Mouse (Mus musculus): Measurements from ENCODE around the gene Usp44. TPM values are rescaled to one million over a fixed set of nuclear protein-coding genes. Genes with fewer than 3 reads are reported as not detected.
"Not testable (repeated sequence)": the region's sequence is repeated elsewhere in the genome, so short reads cannot be mapped to it uniquely, and the experiment has no call there.

Usp44 gene
- not detected for total RNA-seq (2021)

DNA sequence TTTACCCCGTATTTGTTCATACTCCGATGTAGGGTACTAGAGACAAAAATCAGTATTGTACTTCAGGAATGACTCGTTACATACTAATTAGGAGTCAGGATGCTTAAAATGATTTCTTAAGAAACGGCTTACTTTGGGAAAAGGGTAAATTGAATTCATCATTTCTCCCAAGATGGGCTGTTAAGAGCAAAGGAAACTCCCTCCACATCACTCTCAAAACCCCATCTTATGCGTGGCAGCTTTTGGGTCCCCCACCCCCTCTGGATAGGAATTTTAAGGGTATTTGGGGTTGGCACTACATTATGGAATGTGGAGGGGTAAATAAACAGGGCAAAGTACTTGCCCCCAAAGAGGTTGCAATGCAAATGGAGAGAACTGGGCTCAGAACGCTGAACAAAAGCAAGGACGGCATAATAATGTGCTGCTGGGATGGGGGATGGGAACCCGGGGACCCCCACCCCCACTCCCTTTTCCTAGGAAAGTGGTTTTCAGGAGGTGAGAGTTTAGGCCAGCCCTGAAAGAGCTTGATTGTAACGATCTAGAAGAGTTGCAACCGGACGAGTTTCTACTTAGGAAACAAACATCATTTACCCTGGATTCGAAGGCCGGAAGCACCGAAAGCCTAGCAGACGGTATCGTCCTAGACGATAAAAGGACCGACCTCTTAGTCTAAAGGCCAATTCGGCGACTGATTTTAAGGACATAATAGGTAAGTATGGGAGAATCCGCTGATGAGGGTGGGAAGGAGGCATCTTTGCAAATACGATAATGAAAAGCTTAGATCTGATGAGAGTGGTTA is at the start of gene Usp44:
TSS of gene Usp44 (plus strand) at position 625 of the 799 bp plus-strand sequence.
- DNase-seq, result no peak

DNA sequence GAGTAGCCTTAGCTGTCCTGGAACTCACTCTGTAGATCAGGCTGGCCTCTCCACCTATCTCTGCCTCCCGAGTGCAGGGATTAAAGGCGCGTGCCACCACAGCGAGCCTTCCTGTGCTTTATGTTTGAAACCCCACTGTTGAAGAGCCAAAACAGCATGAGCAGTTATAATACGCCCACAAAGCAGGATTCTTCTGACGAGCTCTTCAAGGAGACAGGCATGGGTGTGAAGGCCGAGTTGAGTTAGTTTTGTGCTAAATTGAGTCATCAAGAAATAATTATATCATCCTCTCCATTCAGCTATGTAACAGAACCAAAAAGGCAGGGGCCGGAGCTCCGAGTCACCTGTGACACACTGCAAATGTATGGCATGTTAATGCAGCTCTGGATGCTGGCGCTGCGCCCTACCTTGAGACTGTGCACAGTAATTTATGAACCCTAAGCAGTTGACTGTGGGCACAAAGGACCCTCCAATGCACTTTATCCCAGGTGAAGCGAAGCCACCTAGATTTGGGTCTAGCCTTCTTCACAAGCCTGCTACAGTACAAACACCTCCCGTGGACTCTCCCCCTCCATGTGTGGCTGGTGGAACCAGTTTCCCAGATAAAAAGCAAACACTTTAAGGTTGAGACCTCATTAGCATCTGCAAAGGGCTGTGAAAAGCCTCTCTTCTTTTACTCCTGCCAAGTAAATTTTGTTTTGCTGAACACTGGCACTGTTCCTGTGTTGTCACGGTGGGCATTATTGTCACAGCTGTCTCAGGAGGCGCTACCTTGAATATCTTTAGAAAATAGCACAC is 47.9 kb upstream of the Usp44 start:
- DNase-seq, result no peak

DNA sequence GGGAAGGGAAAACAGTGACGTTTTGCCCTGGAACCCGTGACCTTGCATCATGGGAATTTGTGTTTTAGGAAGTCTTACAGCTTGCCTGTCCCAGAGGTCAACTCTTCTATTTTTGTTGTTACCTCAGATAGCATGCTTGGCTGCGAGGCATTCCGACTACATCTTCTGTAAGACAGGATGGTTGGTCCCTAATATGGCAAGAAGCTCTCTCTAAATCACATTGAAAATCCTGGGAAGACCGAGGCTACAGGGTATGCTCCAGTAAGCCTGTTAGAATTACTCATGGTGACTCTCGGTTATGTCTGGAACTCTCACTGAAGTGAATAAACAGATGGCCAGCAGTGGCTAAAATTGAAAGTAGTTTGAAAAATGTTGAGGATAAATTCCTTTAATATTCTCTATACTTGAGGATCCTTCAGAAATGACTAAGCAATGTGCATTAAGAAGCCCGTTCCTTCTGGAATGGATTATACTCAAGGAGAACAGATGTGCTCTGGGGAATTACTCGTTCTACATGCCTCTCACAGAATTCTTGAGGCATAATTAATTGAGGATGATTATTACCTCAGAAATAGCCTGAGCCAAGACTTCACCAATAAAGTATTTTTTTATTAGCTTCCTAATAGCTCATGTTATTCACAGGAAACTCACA is 31.5 kb upstream of the Usp44 start:
- no peak for DNase-seq

DNA sequence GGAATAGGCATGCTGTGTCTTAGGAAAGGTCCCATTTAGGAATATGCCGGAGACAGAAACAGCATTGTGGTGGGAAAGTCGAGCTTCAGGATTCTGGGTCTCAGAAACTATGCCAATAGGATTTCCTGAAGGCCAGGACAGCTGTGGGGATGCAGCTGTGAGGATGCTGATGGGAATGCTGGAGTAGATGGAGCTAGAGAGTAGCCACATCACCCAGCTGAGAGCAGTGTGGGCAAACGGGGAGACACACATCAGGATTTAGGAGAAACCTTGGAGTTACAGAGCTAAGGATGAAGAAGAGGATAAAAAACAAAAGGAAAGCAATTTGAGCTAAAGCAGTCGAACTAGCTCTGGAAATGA is 31.0 kb upstream of the Usp44 start:
- no peak for DNase-seq

DNA sequence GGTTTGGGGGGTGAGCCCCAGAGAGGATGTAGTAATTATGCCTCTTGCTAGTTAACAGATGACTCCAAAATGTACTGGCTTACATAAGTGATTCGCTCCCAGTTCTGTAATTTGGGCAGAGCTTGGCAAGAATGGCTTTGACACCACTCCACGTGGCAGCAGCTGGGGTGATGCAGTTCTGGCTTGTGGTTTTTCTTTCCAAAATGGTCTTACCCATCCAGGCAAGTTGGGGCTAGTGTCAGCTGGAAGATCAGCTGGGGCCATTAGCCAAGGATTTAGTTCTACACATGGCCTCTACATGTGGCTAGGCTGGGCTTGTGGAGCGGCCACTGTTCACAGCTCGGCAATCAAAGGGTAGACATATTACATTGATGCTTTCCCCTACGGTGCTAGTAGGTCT is 30.5 kb upstream of the Usp44 start:
- DNase-seq, result no peak

DNA sequence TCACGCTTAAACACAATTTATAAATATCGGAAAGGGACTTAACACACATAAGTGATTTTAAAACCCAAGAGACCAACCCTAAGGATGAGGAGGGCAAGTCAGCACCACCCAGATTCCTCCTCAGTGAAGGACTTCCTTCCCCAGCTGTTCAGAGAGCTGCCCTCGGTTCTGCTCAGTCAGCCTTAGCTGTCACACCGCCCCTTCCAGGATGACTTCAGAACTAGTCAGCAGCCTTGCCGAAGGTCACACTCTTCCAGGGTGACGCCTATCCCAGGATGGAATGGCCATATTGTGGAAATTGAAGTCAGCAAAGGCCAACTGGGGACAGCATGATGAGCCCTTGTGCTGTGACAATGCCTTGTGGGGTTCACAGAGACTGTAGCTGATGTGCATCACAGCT is 28.2 kb upstream of the Usp44 start:
- DNase-seq, result no peak

DNA sequence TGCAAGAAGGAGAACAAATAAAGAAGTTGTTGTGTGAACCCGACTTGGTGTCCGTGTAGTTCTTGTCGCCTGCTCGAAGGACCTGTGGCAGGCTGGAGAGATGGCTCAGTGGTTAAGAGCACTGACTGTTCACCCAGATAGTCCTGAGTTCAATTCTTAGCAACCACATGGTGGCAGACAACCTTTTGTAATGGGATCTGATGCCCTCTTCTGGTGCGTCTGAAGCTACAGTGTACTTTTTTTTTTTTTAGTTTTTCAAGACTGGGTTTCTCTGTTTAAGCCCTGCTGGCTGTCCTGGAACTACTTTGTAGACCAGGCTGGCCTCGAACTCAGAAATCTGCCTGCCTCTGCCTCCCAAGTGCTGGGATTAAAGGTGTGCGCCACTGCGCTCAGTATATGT is 21.9 kb upstream of the Usp44 start:
- DNase-seq, result not testable (repeated sequence)

DNA sequence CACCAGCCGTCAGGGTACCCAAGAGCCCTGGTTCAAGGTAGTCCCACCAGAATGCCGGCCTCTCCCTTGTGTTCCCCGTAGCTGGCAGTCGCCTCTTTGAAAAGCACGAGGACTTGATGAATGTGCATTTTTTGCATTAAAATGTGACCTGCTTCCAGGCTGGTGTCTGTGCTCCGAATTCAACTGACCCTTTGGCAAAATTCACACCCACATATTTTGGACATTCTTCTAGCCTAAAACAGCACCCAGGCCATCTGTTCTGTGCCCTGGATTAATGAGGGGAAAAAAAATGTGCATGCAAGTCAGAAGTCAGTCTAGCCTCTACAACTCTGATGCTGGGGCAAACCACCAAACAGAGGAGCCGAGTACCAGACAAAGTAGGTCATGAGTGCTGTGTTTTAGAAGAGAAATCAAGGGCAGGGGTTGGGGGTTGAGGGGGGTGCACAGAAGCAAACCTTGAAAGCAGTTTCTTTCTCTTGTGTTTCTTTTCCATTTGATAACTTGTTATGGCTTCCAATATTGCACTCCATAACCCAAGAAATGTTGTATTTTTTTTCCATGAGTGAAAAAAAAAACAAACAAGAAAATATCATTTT is 20.7 kb upstream of the Usp44 start:
- DNase-seq, result no peak

DNA sequence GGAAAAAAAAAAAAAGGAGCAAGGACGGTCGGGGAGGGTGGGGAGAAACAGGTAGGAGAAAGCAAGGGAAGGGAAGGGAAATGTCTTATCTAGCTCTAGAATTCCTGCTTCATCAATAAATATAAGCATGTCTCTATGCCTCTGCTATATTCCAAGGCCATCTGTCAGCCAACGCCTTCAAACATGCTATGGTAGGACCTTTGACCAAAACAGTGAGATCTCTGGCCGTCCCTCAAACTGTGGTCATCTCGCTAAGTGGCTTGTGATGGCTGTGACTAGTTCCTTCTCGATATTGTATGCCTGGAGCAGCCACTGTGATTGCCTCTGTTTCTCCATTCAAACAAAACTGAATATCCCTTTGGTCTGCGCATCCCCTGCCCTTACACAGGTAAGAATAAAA is 19.3 kb upstream of the Usp44 start:
- DNase-seq, result no peak

DNA sequence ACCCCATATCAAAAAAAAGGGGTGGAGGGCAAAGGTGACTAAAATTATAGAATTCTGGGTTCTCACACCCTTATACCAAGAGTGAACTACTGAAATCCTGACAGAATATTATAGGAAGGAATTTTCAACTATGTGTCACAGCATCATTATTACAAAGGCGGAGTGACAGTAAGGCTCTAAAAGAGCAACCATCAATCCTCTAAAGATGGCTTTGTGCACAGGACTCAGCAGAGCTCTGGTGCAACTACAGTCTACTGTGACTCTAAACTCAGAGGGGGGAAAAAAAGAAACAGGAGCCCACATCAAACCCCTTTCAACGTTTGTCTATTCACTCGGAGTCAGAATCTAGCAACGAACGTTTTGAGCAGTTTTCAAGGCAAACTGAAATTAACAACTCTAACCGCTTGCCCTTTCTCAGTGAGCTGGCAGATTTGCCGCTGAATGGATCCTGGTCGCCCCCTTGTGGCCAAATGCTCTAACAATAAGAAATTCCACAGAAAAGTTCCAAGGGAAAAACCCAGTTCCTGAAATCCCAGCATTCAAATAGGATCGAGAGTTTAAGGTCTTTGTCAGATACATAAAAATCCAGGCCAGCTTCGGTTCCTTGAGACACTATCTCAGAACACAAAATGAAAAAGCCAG is 18.5 kb upstream of the Usp44 start:
- peak; percentile 60 to 79 for DNase-seq

DNA sequence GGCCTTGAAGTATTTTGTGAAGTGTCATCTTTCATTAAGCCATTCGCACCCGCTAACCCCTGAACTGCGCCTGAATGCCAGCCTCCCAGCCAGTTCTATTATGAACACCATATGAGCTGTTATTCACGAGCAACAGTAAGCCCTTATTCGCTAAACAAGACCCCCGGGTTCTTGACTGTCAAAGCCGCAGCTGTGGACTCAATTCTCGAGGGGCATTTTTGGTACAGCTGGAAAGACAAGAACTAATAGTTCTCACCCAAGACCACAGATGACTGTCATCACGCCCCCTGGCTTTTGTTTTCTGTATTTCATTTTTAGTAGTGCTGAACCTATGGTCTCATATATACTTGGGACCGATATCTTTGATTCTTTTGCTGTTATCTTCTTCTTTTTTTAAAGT is 17.6 kb upstream of the Usp44 start:
- no peak for DNase-seq

DNA sequence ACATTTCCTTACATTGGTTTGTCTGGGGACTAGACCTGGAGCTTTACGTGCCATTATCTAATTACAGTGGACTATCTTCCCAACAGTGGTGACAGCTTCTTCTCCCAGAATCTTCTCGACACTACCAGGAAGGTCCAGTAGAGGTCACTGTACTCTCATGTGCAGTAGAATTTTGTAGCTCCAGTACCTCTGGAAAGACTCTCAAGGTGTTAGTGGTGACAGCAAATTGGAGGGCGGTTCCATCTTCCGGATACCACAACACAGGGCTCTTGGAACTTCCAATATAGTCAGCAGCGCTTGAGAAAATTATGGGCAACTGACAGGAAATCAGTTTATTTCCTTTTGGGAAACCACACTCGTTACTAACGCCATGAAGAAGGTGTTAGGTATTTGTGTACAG is 12.7 kb upstream of the Usp44 start:
- peak; percentile 18 to 62 for DNase-seq

DNA sequence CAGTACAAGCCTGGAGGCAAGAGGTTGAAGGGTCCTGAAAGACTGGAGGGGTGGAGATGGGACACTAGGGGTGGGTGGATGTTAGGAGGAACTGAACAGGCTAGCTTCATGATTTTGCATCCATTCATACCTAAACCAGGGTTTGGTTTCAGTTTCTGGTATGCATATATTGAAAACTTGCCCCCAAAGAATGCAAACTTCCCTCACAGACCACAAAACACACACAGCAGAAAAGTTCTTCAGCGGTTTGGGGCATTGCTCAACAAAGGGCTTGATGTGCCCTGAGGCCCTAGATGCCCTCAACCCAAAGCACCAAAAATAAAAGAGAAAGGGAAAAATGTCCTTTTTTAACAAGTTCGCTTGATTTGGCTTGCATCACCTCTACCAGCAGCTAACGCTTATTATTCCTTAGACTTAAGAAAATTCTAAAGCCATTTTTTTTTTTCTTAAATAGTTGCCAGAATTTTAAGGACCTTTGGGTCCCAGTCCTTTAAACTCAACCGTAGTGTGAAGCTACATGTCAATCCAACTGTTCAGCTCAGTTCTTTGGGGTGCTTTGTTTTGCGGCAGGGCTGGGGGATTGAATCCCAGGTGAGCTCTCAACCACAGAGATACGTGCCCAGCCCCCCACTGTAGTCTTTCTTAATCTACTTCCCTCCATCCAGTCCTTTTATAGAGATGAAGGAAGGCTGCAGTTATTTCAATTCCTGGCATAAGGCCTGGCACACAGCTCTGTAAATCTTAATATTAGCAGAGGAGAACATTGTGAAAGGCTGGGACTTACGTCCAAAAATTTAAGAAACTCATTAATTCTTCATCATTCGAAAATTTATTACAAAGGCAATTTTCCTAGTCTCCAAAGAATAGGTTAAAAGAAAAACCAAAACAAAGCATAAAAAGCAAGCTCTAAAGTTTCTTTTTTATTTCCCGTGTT is 1.2 kb upstream of the Usp44 start:
- DNase-seq, result no peak

DNA sequence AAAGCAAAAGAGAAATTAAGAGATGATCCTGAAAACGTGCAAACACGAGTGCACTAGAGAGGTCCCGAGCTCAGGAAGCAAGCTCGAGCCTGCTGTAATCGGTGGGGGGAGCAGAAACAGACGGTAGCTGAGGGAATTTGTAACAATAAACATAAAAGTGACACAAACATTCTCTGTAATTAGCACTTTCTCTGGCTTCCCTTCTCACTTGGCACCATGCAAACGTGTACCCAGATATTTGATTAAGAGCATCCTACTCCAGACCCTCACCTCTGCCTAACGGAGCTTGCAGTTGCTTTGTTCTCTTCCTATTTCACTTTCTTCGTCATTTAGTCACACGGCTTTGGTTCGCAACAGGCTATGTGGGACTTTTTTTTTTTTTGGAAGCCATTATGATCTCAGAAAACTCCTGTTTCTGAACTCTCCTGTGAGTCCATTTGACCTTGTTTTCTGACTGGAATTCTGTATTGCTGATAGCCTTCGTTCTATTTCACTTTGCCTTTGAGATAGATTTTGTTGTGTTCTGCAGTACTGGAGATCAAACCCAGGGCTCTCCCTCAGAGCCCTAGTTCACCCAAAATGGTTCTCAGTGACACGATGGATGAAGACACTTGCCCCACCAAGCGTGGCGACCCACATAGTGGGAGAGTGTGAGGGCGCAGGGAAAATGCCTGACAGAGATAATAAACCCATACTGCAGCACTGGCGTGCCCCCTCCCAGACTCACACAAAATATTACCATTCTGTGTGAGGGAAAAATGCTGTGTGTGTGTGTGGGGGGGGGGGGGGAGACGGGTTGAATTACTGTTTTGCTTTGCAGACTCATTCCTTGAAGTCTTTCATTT is 597 bp downstream of the Usp44 start:
- DNase-seq, result no peak

DNA sequence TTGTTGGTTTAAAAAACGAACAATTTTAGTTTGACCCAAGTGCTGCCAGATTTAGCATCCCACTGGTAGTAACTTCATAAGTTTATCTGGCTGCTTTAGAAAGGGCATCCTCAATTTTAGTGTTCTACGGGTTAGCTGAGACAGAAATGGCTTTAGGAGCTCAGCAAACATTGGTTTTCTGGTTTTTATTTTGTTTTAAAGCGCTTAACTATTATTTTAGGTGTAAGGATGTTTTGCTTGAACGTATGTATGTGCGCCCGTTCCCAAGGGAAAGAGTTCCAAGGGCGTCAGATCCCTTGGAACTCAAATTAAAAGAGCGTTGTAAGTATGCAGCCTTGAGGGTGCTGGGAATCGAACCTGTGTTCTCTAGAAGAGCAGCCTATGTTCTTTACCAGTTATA is 1.5 kb downstream of the Usp44 start:
- DNase-seq, result no peak

DNA sequence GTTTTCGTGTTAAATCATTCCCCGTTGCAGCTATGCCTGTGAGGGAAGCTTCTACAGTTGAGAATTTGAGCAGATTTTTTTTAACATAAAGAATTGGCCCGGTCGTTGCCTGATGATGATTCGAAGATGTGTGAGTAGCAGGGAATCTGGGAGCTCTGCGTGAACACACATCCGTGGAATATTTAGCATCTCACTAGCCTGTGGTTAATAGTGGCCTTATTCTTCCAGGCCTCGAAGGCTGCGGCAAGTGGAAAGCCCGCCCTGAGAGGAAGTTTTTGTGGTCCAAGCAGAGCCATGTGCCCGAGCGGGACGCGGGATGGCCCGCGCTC is 2.0 kb downstream of the Usp44 start:
- DNase-seq, result no peak

DNA sequence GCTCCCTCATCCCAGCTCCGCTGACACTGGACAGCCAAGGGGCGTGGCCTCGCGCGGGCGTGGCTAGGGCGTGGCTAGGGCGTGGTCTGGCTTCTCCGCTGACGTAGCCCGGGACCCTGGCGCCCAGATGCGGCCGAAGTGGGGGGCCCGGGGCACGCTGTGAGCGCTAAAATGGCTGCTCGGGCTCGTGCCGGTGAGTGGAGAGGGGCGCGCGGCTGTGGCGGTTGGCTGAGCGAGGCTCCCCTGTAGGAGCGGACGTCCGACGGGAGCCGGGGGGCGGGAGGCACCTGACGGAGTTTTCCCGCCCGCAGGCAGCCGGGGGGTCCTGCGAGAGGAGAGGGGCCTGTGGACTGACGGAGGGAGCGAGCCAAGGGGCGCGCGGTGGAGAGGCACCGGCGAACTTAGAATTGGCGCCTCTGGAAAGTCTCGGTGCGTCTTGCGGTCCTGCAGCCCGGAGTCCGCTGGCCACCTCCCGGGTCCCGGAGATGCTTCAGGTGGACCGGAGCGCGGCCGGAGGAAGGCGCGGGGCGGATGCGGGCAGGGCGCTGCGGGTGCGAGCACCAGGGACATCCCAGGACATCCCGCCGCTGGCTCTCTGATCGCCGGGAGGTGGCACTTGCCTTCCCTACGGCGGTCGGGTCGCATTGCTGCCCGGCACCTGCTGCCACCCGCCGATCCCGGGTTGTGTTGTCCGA is 2.5 kb downstream of the Usp44 start:
- DNase-seq, result no peak

DNA sequence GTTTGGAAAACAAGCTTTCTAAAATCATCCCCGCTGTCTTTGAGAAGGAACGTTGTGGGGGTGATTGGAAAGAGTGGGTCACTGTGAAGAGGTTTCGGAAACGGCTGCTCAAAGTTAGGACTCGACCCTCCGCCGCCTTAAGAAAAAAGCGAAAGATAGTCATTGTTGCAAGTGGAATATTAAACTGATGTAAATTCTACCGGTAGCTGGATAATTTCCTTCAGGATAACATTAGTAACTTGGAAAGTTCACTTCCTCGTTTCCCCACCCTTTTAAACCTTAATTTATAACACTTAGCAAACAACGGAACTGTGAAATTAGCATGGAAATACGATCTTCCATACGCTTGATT is 3.0 kb downstream of the Usp44 start:
- DNase-seq, result no peak

DNA sequence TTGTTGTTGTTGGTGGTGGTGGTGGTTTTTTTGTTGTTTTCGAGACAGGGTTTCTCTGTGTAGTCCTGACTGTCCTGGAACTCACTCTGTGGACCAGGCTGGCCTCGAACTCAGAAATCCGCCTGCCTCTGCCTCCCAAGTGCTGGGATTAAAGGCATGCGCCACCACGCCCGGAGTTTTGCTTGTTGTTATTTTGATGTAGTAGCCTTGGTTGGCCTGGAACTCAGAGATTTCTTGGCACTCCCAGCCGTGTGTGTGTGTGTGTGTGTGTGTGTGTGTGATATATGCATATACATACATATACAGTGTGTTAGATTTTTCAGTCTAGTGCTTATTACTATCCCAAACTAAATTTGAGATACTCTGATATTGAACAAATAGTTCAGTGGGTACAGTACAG is 3.8 kb downstream of the Usp44 start:
- not testable (repeated sequence) for DNase-seq

DNA sequence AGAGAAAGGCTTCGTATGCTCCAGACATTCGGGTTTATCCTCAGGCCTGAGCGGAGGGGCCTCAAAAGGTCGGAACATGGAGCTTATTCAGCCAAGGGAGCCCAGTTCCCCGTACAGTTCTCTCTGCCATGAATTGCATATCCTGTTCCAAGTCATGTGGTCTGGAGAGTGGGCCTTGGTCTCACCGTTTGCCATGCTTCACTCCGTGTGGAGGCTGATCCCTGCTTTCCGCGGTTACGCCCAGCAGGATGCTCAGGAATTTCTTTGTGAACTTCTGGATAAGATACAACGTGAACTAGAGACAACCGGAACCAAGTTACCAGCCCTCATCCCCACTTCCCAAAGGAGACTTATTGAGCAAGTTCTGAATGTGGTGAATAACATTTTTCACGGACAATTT is 15.4 kb downstream of the Usp44 start:
- no peak for DNase-seq

Measured in layer of hippocampus, postnatal 36 days (tissue).